Mouse (Mus musculus): ENCODE measurements around the gene Ttc25.
"Not testable (repeated sequence)": the region's sequence is repeated elsewhere in the genome, so short reads cannot be mapped to it uniquely, and the experiment has no call there.

DNA sequence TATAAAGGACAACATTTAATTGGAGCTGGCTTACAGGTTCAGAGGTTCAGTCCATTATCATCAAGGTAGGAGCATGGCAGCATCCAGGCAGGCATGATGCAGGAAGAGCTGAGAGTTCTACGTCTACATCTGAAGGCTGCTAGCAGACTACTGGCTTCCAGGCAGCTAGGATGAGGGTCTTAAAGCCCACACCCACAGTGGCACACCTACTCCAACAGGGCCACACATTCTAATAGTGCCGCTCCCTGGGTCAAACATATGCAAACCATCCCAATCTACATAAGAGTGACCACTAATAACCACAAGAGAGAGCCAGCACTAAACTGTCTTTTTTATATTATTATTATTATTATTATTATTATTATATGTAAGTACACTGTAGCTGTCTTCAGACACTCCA is 11.0 kb upstream of the Ttc25 start:
- TF ChIP-seq POLR2A (IDR thresholded peaks at IDR 0.05; ENCODE audit: borderline replicate concordance, insufficient read depth, low read length); CTCF (IDR thresholded peaks at IDR 0.05; ENCODE audit: borderline replicate concordance, insufficient read depth, low read depth, low read length): not testable (repeated sequence)
